Mouse (Mus musculus): Measurements from ENCODE around the gene Zfp526.

Zfp526 gene

GRCm38 (mm10) chr7:25210482-25210881 is 10.7 kb upstream of the Zfp526 start:
- no peak for DNase-seq

- no peak for DNase-seq
These were observed 8.1 kb upstream of the Zfp526 start for GRCm38 (mm10) chr7:25213099-25213498.

- no peak for DNase-seq
These were observed 7.1 kb upstream of the Zfp526 start for GRCm38 (mm10) chr7:25214172-25214571.

- DNase-seq, result no peak
These were observed 3.4 kb upstream of the Zfp526 start for GRCm38 (mm10) chr7:25217653-25218395.

- DNase-seq, result peak; percentile 51
These were observed 2.4 kb upstream of the Zfp526 start for GRCm38 (mm10) chr7:25218705-25219415.

- DNase-seq, result no peak
These were observed 1.8 kb upstream of the Zfp526 start for GRCm38 (mm10) chr7:25219416-25219750.

GRCm38 (mm10) chr7:25219756-25220456 is 1.3 kb upstream of the Zfp526 start:
- peak; percentile 97 for DNase-seq

GRCm38 (mm10) chr7:25220457-25221101 is 646 bp upstream of the Zfp526 start, which contains the start of gene Dedd2:
Gene Dedd2 (minus strand): TSS chr7:25220615.
- DNase-seq, result peak; percentile 36

- DNase-seq, result no peak
These were observed 1.2 kb downstream of the Zfp526 start for GRCm38 (mm10) chr7:25222275-25222967.

GRCm38 (mm10) chr7:25227523-25228300 is 6.5 kb downstream of the Zfp526 start:
- DNase-seq, result peak; percentile 60

- DNase-seq, result no peak
These were observed 9.6 kb downstream of the Zfp526 start for GRCm38 (mm10) chr7:25230690-25231285.

GRCm38 (mm10) chr7:25232101-25232648 is 10.9 kb downstream of the Zfp526 start:
- no peak for DNase-seq

GRCm38 (mm10) chr7:25233061-25233460 is 11.8 kb downstream of the Zfp526 start:
- DNase-seq, result no peak

- DNase-seq, result no peak
These were observed 14.3 kb downstream of the Zfp526 start for GRCm38 (mm10) chr7:25235526-25235925.

GRCm38 (mm10) chr7:25237249-25238014 is 16.2 kb downstream of the Zfp526 start, which contains the start of gene Gsk3a:
Gene Gsk3a (minus strand): TSS chr7:25237851.
- peak; percentile 99 for DNase-seq

GRCm38 (mm10) chr7:25238015-25238706 is 16.9 kb downstream of the Zfp526 start:
- peak; percentile 96 for DNase-seq

GRCm38 (mm10) chr7:25238829-25239623 is 17.8 kb downstream of the Zfp526 start:
- DNase-seq, result peak; percentile 92

- no peak for DNase-seq
These were observed 19.4 kb downstream of the Zfp526 start for GRCm38 (mm10) chr7:25240631-25241030.

GRCm38 (mm10) chr7:25241062-25241461 is 19.8 kb downstream of the Zfp526 start:
- peak; percentile 72 for DNase-seq
